Mouse (Mus musculus): ENCODE data around the gene Phf12. TPM values are rescaled to one million over a fixed set of nuclear protein-coding genes. Genes with fewer than 3 reads are reported as not detected.
A peak's percentile ranks its signal among the peaks of the same experiment; 100 is the strongest.

Gene Phf12
- polyA plus RNA-seq, 1 experiment = 21.9 TPM

- Histone ChIP-seq H3K79me2 (ENCODE audit: control insufficient read depth, insufficient read depth) (peaks cover under 1% of the 10 kb centered on the region), H3K79me3 (ENCODE audit: low read depth) (no peaks in the 10 kb centered on the region), H3K4me3 (ENCODE audit: insufficient read depth, poor library complexity, severe bottlenecking) (no peak overlapping the region), H3K27me3 (ENCODE audit: control insufficient read depth, insufficient read depth, insufficient read length) (no peaks in the 10 kb centered on the region), H3K36me3 (ENCODE audit: control insufficient read depth, insufficient read depth) (peaks cover 53% of the 10 kb centered on the region), H3ac (ENCODE audit: control insufficient read depth, insufficient read length, low read depth) (no peak overlapping the region)
- TF ChIP-seq CEBPB (IDR thresholded peaks at IDR 0.05; ENCODE audit: low read depth) = no peak
- no peak for TF ChIP-seq FOSL1 (IDR thresholded peaks at IDR 0.05; ENCODE audit: insufficient read depth, low read length, poor library complexity, severe bottlenecking)
- TF ChIP-seq MAX (IDR thresholded peaks at IDR 0.05) = no peak
- no peak for TF ChIP-seq USF1 (IDR thresholded peaks at IDR 0.05; ENCODE audit: low read depth)
- no peak for TF ChIP-seq MYOD1 (IDR thresholded peaks at IDR 0.05; ENCODE audit: control insufficient read depth, insufficient read length, low read depth)
- no peak for TF ChIP-seq CTCF (IDR thresholded peaks at IDR 0.05; ENCODE audit: control insufficient read depth, insufficient read depth, insufficient read length)
- TF ChIP-seq MYOG (IDR thresholded peaks at IDR 0.05; ENCODE audit: control insufficient read depth, extremely low read depth, insufficient read length) = no peak
These were observed 91.2 kb downstream of the Phf12 start for GRCm38 (mm10) chr11:78073577-78074276.

DNA sequence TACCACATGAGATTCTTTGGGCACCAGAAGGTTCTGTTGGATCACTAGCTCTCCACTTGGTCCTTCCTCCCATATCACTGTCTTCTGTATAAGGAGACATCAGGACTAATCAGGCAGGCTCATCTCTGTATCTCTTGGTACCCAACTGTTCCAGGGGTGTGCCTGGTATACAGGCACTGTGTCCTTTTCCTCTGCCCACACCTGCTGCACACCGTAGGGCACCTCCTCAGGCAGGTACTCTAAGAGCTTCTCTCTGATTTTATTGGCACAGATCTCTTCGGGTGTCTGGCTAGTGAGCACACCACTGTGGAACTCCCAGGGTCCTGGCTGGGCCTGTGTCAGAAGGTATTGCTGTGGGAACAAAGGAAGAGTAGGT, 91.7 kb downstream of the Phf12 start:
- Histone ChIP-seq H3K4me3 (ENCODE audit: insufficient read depth, poor library complexity, severe bottlenecking) (no peak overlapping the region), H3K79me3 (ENCODE audit: low read depth) (peaks cover 4% of the 10 kb centered on the region), H3K79me2 (ENCODE audit: control insufficient read depth, insufficient read depth) (peaks cover 6% of the 10 kb centered on the region), H3ac (ENCODE audit: control insufficient read depth, insufficient read length, low read depth) (no peak overlapping the region), H3K36me3 (ENCODE audit: control insufficient read depth, insufficient read depth) (peaks cover 53% of the 10 kb centered on the region), H3K27me3 (ENCODE audit: control insufficient read depth, insufficient read depth, insufficient read length) (no peaks in the 10 kb centered on the region)
- no peak for TF ChIP-seq CTCF (IDR thresholded peaks at IDR 0.05; ENCODE audit: control insufficient read depth, insufficient read depth, insufficient read length)
- no peak for TF ChIP-seq MYOD1 (IDR thresholded peaks at IDR 0.05; ENCODE audit: control insufficient read depth, insufficient read length, low read depth)
- TF ChIP-seq CEBPB (IDR thresholded peaks at IDR 0.05; ENCODE audit: low read depth) = no peak
- TF ChIP-seq MYOG (IDR thresholded peaks at IDR 0.05; ENCODE audit: control insufficient read depth, extremely low read depth, insufficient read length) = no peak
- TF ChIP-seq USF1 (IDR thresholded peaks at IDR 0.05; ENCODE audit: low read depth) = no peak
- TF ChIP-seq FOSL1 (IDR thresholded peaks at IDR 0.05; ENCODE audit: insufficient read depth, low read length, poor library complexity, severe bottlenecking) = no peak
- TF ChIP-seq MAX (IDR thresholded peaks at IDR 0.05) = no peak

DNA sequence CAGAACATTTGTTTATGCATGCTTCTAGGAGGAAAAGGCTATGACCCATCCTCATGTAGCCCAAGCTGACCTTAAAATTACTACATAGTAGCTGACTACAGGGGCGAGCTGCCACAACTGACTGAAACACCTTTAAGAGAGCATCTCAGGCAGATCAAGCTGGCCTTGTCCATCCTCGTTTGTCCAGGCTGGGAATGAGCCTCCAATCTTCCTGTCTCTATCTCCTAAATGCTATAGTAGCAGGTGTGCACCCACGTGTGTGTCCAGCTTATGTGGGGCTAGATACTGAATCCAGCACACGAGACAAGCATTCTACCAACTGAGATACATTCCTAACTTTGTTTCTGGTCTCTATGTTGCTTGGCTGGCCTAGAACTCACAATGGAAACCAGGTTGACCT, 92.1 kb downstream of the Phf12 start:
- Histone ChIP-seq H3K79me2 (ENCODE audit: control insufficient read depth, insufficient read depth) (peaks cover 10% of the 10 kb centered on the region), H3K27me3 (ENCODE audit: control insufficient read depth, insufficient read depth, insufficient read length) (no peaks in the 10 kb centered on the region), H3ac (ENCODE audit: control insufficient read depth, insufficient read length, low read depth) (no peak overlapping the region), H3K79me3 (ENCODE audit: low read depth) (peaks cover 7% of the 10 kb centered on the region), H3K36me3 (ENCODE audit: control insufficient read depth, insufficient read depth) (peaks cover 53% of the 10 kb centered on the region), H3K4me3 (ENCODE audit: insufficient read depth, poor library complexity, severe bottlenecking) (no peak overlapping the region)
- no peak for TF ChIP-seq CTCF (IDR thresholded peaks at IDR 0.05; ENCODE audit: control insufficient read depth, insufficient read depth, insufficient read length)
- no peak for TF ChIP-seq MYOD1 (IDR thresholded peaks at IDR 0.05; ENCODE audit: control insufficient read depth, insufficient read length, low read depth)
- TF ChIP-seq CEBPB (IDR thresholded peaks at IDR 0.05; ENCODE audit: low read depth) = no peak
- TF ChIP-seq FOSL1 (IDR thresholded peaks at IDR 0.05; ENCODE audit: insufficient read depth, low read length, poor library complexity, severe bottlenecking) = no peak
- no peak for TF ChIP-seq MYOG (IDR thresholded peaks at IDR 0.05; ENCODE audit: control insufficient read depth, extremely low read depth, insufficient read length)
- TF ChIP-seq USF1 (IDR thresholded peaks at IDR 0.05; ENCODE audit: low read depth) = no peak
- TF ChIP-seq MAX (IDR thresholded peaks at IDR 0.05) = no peak

Small RNA genes lying within 50 kb of the gene (microRNA-seq; reads per million reads assigned to microRNA genes)
- gene Mir144 (ENCODE audit: borderline microRNAs expressed) (0.40 reads per million, percentile 3 among the genes with 10 or more reads in this experiment), gene Mir451a (ENCODE audit: borderline microRNAs expressed) (not detected), gene Mir451b (ENCODE audit: borderline microRNAs expressed) (not detected)

Other genes with a start within 250 kb of the Phf12 start
- gene Myo18a, start 219.5 kb upstream of the Phf12 start, polyA plus RNA-seq (2012; fragmentation: generic; extraction: Trizol) = 57.0 TPM
- 0.33 TPM for gene Gm10277, start 195.0 kb upstream of the Phf12 start, polyA plus RNA-seq (2012; fragmentation: generic; extraction: Trizol)
- gene Pipox, start 88.7 kb upstream of the Phf12 start, polyA plus RNA-seq (2012; fragmentation: generic; extraction: Trizol) = not detected
- gene Sez6, start 52.0 kb upstream of the Phf12 start, polyA plus RNA-seq (2012; fragmentation: generic; extraction: Trizol) = not detected
- gene Dhrs13, start 49.5 kb downstream of the Phf12 start, polyA plus RNA-seq (2012; fragmentation: generic; extraction: Trizol) = 16.7 TPM
- 72.0 TPM for gene Flot2, start 55.2 kb downstream of the Phf12 start, polyA plus RNA-seq (2012; fragmentation: generic; extraction: Trizol)
- gene Eral1, start 97.6 kb downstream of the Phf12 start, polyA plus RNA-seq (2012; fragmentation: generic; extraction: Trizol) = 21.5 TPM
- gene Fam222b, start 111.9 kb downstream of the Phf12 start, polyA plus RNA-seq (2012; fragmentation: generic; extraction: Trizol) = 12.2 TPM
- gene Traf4, start 182.8 kb downstream of the Phf12 start, polyA plus RNA-seq (2012; fragmentation: generic; extraction: Trizol) = 99.8 TPM
- gene Nek8, start 193.9 kb downstream of the Phf12 start, polyA plus RNA-seq (2012; fragmentation: generic; extraction: Trizol) = 8.9 TPM
- 15.9 TPM for gene Tlcd1, start 194.0 kb downstream of the Phf12 start, polyA plus RNA-seq (2012; fragmentation: generic; extraction: Trizol)
- 4,612 TPM for gene Rpl23a, start 200.8 kb downstream of the Phf12 start, polyA plus RNA-seq (2012; fragmentation: generic; extraction: Trizol)
- 182 TPM for gene Rab34, start 205.7 kb downstream of the Phf12 start, polyA plus RNA-seq (2012; fragmentation: generic; extraction: Trizol)
- 0.18 TPM for gene Proca1, start 210.6 kb downstream of the Phf12 start, polyA plus RNA-seq (2012; fragmentation: generic; extraction: Trizol)